Mouse (Mus musculus) stomach, postnatal 0 days (tissue): ENCODE data around the gene Oasl1.

Experiments
- CTCF ChIP-seq: IDR thresholded peaks from 2 replicates; pipeline ENCODE4 v1.5.1; 2016; ENCODE audit warnings: antibody characterized with exemption, low read depth, mild to moderate bottlenecking, moderate library complexity
- EP300 ChIP-seq: optimal IDR thresholded peaks from 2 replicates; pipeline ENCODE3; 2016; ENCODE audit warnings: antibody characterized with exemption

DNA sequence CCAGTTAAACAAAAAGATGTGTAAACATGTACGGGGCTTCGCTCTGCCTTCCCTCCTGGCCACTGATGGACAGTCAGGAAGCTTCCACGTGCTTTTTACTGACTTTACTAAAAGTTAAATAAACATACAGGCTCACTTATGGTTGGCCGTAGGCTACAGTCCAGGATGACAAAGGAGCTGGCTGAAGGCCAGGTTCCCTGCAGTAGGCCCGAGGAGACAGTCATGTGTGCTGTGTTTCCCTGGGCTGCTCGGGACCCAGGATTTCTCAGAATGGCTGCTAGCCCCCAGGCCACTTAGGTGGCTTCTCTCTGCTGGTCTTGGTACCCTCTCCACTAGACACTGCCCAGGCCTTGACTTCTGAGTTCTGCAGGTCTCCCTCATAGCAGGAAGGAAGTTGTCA is 25.9 kb downstream of the Oasl1 start:
- TF ChIP-seq CTCF (no peak), EP300 (no peak)
